Mouse (Mus musculus) kidney, adult 8-10 months (tissue): ENCODE data around the gene Hmg20b.

Experiments used
- DNase-seq, 2 experiments: peaks; one replicate each; pipeline ENCODE4 v3.0.0; 2022

The Hmg20b gene

DNA sequence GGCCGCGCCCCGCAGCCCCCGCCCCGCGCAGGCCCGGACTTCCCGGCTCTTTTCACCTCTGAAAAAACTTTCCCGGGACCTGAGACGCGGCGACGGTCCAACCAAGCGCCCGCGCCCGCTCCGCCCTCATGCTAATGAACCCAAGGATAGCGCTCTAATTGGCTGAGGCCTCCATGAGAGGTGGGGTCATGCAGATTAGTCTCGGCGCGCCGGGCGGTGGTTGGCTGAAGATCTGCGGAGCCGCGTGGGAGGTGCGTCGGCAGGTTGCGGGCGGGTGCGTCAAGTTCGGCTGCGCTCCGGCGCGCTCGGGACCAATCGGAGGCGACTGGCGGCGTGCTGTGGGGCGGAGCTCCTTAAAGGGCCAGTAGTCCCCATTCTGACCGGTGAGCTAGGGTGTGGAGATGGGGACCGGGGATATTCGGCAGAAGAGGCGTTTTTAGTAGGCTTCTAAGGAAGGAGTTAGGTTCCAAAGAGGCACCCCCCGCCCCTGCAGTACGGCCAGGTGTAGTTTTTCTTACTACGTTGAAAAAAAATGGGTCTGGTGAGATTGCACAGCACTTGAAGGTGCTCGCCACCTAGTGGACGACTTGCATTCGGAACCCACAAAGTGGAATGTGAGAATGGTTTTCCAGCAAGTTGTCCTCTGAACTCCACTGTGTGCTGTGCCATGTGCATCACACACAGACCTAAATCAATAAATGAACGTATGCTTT is at the start of gene Hmg20b:
Gene Hmg20b (minus strand): TSS at position 130 of the 713 bp plus-strand sequence.
- peak; percentile 99 for DNase-seq

DNA sequence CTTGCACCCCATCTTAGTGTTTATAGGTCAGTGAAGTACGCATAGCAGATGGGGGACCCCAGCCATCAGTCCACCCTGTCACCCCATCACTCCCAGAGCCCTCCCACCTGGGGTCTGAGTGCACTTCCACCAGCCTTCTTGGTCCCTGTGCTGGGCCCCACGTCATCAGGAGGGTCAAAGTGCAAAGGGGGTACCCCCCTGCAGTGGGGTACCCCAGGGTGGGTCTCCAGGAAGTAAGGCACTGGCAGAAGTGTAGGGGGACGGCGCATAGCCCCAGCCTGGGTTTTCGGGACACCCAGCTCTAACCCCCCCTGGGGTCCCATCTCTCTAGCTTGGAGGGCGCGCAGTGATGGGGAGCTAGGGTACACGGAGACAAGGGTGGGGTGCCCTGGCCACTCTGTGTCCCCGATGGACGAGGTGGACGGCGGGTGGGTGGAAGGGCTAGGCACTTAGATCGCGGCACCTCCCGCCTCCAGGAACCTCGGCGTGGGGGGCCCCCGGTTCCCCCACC is 49.6 kb upstream of the Hmg20b start:
- DNase-seq = no peak

DNA sequence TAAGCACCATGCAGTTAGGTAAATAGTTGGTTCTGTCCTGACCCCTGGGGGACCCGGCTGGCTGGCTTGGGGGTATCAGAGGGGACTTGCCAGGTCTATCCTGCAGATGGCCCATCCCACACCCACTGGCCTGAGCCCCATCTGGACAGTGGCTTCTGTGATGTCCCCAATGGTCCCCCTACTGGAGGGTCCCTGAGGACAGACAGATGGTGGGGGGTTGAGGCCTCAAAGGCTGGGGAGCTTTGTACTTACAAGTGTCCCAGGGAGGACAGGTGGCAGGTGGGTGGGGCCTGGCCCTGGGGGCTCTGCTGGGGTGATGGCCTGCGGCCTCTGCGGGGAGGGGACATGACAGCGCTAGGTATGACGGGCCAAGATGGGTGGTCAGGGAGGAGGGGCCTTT is 49.0 kb upstream of the Hmg20b start:
- DNase-seq = no peak

DNA sequence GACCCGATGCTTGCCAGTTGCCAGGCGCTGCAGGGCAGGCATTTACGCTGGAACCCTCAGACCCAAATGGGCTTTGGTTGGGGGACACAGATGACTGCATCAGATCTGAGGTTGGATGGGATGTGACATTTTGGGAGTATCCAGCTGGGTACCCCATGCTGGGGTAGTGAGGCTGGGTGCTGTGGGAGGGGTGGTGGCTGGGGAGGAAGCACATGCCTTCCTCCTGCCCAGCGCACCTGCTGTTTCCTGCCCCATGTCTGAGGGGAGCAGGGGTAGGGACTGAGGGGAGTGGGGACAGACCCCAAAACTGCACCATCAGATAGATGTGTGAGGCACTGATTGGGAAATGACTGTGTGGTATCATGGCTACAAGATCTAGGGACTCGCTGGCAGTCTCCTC is 46.5 kb upstream of the Hmg20b start:
- DNase-seq = no peak

DNA sequence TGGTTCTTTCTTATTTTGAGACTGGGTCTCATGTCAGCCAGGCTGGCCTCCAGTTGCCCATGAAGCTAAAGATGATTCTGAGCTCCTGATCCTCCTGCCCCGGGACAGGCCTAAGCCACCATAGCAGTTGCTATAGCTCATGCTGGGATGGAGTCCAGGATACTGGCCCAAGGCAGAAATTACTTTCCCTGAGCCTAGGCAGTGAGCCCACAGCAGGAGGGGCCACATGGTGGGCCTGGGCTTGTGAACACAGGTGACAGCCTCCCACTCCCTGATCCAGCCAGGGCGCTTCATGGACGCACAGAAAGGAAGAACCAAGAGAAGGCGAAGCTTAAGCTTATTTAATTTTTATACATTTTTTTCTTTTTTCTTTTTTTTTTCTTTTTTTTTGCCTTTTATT is 45.6 kb upstream of the Hmg20b start:
- DNase-seq = no peak

DNA sequence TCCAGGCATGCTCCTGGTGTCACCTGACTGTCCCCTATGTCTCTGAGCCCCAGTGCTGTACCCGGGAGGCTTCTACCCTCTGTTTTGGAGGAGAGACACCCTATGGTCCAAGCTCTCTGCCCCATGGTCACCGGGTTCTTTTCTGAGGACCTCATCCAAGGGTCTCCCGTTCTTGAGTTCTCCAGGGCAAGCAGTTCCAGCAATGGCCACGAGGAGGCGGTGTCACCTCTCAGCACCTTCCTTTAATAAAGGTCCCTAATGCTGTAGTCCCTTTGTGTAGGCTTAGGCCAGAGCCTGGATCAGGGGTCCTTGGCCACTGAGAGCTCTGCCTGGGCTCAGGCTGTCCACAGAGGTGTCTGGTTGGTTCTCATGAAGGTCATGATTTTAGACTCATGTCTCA is 44.8 kb upstream of the Hmg20b start:
- DNase-seq = peak in 1 of 2 experiments; percentile 81

DNA sequence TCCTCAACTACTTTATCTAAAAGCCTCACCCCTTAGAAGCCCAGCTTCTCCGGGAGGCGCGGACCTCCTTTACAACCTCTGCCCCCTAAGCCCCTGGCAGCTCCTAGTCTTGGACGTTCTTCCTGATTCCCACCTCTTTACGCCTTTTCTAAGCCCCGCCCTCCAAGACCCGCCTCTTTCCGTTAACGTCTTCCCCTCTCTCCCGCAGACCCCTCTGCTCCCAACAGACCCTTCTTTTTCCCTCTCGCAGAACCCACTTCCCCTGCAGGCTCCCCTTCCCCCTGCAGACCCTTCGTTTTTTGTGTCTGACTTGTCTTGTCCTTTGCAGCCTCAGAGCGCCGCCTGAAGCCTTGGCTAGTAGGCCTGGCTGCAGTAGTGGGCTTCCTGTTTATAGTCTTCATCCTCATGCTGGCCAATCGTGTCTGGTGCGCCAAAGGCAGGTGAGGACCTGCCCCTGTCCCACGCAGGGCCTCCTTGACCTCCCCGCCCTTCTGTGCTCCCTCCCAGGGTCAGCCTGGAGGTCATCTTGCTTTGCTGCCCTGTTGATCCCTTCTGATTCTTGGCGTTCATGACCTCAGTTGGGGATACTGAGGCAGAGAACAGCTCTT is 43.3 kb upstream of the Hmg20b start:
- DNase-seq = peak in 1 of 2 experiments; percentile 47

DNA sequence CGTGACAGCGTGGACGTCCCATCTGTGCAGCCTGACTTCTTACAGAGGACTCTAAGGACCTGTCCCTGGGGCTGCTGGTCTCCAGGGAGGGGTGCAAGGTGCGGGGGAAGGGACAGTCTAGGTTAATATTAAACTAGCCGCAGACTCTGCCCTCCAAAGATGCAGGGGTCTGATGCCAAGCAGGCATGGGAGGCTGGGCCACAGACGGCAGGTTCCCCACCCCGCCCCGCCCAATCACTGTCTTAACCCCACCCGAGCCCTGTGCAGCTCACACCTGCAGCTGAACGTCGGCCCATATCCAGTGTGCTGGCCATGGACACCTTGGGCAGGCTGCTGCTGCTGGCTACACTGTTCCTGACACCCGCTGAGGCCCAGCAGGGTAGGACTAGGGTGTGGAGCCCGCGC is 42.5 kb upstream of the Hmg20b start, which contains the start of gene Smim24:
Gene Smim24 (plus strand): TSS at position 271 of the 405 bp plus-strand sequence.
- peak; percentile 78 to 87 for DNase-seq

DNA sequence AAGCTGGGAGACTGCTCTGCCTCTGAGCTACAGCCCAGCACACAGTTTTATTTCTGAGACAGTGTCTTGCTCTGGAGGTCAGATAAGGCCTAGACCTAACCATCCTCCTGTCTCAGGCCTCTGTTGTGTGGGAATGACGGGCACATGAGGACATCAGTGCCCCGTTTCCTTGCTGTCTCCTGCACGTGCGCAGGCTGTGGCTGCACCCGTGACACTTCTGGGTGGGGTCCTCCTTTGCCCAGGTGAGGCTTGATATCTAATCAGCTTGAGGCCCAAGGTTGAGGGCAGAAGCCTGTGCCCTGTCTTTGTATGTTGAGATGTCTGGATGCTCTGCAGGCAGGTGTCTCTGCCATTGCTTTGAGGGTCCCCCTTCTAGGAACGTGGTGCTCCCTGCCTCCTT is 42.0 kb upstream of the Hmg20b start:
- no peak for DNase-seq

DNA sequence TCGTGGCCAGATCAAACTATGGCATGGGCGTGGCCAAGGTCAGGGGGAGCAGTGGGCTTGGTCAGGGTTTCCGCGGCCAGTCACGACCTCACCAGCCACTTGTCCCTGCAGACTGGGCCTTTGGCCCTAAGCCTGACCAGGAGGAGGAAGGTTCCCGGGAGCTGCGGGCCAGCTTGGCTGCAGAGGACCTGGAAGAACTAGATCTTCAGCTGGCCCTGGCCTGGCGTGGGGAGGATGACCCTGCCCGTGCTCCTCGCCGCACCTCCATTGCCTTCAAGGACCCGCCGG is 40.3 kb upstream of the Hmg20b start:
- no peak for DNase-seq

DNA sequence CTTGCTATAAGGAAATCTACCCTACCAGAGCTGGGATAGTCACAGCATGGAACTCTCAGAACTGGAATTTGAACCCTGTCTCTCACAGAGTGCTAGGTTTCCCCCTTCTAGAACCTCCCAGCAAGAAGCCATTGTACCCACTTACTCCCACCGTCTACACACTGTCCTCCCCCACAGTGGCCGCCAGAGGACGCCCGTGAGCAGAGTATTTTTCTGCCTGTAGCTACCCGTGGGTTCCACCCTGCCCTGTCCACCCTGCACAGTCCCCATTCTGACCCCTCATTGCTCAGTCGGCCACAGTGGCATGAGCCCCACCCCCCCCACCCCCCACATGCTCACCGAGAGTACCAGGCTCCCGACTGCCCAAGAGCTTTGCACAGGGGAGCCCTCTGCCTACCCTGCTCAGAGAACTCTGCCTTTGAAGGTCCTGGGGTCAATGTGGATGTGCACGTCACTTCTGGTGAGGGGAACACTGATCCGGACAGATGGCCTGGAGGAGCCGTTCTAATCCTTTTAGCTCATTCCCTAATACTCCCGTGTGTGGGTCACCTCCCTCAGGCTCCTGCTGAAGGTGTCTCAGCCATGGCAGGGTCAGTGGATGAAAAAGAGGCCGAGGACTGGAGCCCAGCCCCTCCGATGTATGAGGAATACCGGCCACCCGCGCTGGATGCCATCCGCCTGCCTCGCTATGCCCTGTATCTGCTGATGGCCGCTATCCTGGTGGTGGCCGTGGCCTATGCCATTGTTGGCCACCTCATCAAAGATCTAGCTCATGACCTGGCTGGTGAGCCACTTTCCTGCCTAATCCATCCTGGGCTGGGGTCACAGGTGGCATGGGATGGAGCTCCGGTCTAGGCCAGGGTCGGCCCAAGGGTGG is 39.8 kb upstream of the Hmg20b start:
- peak in 1 of 2 experiments; percentile 78 for DNase-seq

DNA sequence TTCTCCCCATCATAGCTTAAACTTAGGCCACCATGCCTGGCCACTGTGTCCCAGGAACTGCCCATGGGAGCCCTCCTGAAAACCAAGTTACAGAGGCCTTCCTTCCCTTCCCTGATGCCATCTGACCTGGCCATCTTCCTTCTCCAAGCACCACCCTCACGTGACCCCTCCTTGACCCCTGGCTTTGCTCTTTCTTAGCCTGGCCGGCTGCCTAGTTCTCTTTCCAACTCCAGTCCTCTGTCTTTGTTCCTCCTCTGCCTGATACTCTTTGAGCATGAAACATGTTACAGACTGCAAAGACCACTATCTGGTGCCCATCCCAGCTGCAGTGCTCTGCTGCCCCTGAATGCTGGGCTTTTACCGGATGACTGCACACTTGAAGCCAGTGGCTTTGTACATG is 39.1 kb upstream of the Hmg20b start:
- peak; percentile 69 to 75 for DNase-seq

DNA sequence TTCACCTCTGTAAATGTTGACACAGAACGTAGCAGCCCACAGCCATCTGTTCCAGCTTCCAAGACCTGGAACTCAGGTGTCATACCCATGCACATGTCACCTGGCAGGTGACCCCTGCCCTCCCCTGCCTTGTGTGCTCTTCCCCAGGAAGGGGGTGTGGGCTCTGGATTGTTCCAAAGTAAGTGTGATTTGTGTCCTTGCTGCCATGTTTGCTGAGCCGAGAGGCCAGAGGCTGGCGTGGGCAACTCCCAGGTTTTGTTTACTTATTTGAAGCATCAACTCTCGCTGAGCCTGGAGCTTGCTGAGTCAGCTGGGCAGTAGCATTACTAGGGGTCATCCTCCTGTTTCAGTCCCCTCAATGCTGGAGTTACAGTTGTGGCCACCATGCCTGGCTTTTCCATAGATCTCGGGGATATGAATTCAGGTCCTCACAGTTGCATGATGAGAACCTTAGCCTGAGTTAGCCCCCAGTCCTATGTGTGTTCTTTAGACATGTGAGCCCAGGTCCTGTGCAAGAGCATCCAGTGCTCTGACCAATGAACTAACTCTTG is 38.3 kb upstream of the Hmg20b start, which contains the start of gene Gm48552:
Gene Gm48552 (plus strand): TSS at position 501 of the 551 bp plus-strand sequence.
- no peak for DNase-seq

DNA sequence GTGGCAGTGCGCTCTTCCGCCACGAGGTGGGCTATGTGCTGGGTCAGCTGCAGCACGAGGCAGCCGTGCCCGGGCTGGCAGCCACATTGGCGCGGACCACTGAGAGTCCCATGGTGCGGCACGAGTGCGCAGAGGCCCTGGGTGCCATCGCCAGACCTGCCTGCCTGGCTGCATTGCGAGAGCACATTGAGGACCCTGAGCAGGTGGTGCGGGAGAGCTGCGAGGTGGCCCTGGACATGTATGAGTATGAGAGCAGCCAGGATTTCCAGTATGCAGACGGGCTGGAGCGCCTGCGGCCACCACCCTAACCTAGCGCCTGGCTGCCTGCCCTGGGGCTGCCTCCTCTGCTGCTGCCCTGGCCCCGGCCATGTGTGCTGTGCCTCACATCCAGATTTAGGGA is 37.4 kb upstream of the Hmg20b start:
- DNase-seq = no peak

DNA sequence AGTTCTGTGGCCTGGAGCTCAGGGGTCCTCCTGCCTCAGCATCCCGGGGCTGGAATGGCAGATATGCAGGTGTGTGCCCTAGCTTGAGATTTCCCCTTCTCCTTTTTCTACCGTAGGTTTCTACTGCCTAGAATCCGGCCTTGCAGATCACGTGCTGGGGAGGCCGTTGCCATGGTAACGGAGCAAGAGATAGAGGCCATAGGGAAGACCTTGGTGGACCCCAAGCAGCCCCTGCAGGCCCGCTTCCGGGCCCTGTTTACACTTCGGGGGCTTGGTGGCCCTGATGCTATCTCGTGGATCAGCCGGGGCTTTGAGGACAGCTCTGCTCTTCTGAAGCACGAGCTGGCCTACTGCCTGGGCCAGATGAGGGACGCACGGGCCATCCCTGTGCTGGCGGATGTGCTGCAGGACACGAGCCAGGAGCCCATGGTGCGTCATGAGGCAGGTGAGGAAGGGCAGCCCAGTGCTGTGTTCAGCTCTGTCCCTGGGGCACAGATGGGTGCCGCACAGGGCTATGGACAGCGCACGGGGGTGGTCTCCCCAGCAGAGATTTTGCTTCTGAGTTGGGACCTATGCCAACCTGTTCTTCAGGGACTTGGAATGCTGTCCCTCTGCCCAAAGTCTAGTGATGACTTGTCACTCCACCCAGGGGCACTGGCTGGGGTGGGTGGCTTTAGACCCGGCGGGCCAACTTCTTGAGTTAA is 35.5 kb upstream of the Hmg20b start:
- no peak for DNase-seq

DNA sequence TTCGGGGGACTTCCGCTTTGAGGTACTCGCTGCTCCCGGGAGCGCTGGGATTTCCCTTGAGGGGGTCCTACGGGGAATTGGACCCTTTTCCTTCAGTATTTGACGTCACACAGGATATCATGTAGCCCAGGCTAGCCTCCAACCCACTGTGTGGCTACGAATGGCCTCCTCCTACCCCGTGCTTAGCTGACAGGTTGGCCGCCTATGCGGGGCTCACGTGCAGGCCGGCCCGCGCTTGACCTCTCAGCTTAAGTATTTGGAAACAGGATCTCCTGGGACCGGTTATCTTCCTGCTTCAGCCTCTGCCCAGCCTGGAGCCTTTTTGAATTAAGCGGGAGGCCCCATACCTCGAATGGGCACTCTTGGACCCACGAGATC is 34.3 kb upstream of the Hmg20b start:
- no peak for DNase-seq

DNA sequence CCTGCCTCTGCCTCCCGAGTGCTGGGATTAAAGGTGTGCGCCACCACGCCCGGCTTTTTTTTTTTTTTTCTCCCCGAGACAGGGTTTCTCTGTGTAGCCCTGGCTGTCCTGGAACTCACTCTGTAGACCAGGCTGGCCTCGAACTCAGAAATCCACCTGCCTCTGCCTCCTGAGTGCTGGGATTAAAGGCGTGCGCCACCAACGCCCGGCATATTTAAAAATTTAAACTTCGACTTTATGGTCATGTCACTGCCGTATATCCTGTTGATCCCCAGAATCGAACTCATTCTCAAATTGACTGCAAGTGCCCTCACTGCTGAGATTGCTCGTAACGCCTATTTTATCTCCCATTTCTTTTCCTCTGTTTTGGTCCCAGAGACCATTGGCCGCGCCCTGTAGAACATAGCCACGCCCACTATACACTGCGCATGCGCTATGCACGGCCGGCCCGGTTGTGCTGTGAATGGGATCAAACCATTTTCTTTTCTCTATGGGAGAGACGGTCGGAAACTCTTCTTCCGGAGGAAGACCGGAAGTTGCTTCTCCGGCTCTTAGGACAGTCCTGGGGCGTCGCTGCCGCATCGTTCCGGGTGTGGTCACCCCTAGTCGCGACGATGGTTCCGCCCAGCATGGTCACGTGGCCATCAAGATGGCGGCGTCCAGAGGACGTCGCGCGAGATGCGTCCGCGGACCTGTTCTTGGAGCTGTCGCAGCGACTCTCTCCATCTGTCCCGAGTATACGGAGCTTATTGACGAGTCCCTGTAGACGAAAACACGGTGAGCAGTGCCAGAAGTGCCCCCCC is 33.7 kb upstream of the Hmg20b start, which contains the start of the genes Dohh and Gm48551:
Gene Dohh (plus strand): TSS at position 627 of the 803 bp plus-strand sequence.
Gene Gm48551 (plus strand): TSS at position 665 of the 803 bp plus-strand sequence.
- peak; percentile 99 for DNase-seq

DNA sequence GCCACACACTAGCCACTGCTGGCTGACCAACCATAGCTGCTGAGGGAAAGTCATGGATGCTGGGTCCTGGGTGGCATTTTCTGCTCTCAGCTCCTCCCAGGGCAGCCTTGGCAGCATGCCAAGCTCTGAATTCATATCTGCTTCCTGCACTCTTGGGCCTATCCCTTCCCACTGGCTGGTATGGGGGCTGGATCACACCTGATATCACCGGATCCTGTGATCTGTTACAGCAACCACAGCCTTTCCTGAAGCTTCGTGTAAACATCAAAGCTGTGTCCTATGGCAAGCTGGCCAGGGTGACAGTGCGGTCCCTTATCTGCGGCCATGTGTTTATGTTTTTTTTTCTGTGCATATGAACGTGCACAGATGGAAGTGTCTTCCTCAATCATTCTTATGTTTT is 31.8 kb upstream of the Hmg20b start:
- no peak for DNase-seq

DNA sequence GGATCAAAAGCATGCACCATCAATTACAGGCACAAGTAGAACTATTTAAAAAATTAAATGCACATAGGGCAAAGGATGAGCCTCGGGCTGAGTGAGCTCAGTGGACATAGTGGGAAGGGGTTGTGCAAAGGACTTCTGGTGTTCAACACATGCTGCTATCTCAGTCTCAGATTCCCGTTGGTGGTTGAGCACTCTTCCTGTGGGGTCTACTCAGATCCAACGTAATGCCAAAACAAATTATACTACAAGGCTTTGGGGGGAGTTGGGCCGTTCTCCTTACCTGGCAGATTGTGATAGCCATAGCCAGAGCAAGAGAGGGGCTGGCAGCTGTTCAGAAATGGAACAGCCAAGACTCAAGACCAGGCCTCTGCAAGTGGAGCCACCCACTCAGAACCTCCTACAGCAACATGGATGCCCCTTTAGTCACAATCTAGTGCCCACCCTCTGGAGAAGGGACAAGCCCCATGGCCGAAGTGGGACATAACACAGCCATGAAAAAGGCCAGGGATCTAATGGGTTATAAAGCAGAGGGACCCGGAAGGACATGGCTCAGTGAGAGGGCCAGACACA is 29.6 kb upstream of the Hmg20b start:
- DNase-seq = no peak

DNA sequence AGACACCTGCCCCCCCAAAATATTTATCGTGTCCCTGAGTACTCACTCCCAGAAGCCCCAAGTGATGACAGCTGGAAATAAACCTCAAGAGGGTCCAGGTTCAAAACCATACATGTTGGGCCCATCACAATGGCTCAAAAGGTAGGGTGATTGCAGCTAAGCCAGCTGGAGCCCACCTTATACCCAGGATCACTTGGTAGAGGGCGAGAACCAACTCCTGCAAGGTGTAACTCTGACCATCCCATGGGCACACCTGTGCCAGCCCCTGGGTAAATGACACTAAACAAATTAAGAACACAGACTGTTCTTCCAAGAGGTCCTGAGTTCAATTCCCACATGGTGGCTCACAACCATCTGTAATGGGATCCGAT is 28.9 kb upstream of the Hmg20b start:
- no peak for DNase-seq

DNA sequence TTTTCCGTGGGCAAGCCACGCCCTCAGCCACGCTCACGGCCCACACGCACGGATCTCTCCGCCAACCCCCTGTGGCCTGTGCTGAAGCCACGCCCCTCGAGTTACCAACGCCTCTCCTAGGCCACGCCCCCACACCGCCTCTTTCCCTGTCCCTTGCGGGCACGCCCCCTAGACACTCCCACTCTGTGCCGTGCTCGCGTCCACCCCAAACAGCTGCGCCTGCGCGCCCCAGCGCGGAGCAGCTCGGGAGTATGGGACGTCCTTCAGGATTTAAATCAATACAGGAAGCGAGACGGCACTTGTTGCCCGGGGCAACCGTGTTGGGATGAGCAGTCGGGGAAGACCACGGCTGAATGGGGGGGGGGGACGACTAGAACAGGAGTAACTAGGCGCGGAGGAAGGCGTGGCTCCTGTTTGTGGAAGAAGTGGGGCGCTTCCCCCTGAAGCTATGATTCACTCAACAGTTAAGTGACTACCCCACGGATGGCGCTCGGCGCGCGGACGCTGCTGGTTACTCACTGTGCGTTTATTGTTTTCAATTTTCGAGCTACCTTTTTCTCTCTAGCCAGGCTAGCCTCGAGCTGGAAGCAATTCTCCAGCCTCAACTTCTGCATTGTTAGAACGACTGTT is 28.4 kb upstream of the Hmg20b start:
- DNase-seq = peak; percentile 100
